Mouse (Mus musculus): ENCODE measurements around the gene BC004004. TPM values are rescaled to one million over a fixed set of nuclear protein-coding genes. Genes with fewer than 3 reads are reported as not detected.

BC004004 gene
- total and polyA plus RNA-seq, 3 experiments: 19.8 to 68.0 (median 51.7) TPM

DNA sequence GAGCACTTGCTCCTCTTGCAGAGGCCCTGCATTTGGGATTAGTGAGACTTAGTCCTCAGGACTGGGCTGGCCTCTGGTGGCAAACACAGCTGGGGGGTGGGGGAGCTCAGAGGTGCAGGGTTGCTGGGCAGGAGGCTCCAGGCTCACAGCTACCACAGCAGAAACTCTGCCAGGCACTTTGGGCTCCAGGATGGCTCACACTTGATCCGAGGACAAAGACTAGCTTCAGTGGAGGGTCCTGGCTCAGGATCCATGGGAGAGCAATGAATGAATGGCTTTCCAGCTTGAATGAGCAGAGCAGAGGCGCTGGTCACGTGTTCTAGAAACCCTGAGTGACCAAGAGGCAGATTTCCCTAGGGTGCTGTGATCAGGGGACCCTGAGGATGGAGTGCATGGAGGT is 90.3 kb downstream of the BC004004 start:
- DNase-seq (ENCODE audit: low spot score): no peak
- H3K4me1 ChIP-seq (ENCODE audit: insufficient read depth, low read depth, low read length): peaks cover 46% of the 10 kb centered on the region
- H3K9me3 ChIP-seq (replicated peaks): no peaks in the 10 kb centered on the region
- no peak for ATAC-seq (ENCODE audit: extremely low read depth, insufficient number of reproducible peaks, low FRiP score, poor library complexity, severe bottlenecking)
- TF ChIP-seq GATA2 (IDR thresholded peaks at IDR 0.05; ENCODE audit: borderline replicate concordance, low read depth, low read length) (no peak), TAL1 (conservative IDR thresholded peaks at IDR 0.05; ENCODE audit: low read depth, low read length) (no peak), GATA1 (IDR thresholded peaks at IDR 0.05; ENCODE audit: borderline replicate concordance, low read length) (no peak), CTCF (IDR thresholded peaks at IDR 0.05; ENCODE audit: low read depth, low read length) (no peak), POLR2AphosphoS5 (IDR thresholded peaks at IDR 0.05; ENCODE audit: insufficient replicate concordance, low read depth, low read length) (no peak)
- no peak overlapping the region for H3K4me3 ChIP-seq (ENCODE audit: low read depth, low read length)
- H3K27me3 ChIP-seq (ENCODE audit: insufficient read depth, low read length): peaks cover 48% of the 10 kb centered on the region
- no peaks in the 10 kb centered on the region for H3K36me3 ChIP-seq (replicated peaks)

DNA sequence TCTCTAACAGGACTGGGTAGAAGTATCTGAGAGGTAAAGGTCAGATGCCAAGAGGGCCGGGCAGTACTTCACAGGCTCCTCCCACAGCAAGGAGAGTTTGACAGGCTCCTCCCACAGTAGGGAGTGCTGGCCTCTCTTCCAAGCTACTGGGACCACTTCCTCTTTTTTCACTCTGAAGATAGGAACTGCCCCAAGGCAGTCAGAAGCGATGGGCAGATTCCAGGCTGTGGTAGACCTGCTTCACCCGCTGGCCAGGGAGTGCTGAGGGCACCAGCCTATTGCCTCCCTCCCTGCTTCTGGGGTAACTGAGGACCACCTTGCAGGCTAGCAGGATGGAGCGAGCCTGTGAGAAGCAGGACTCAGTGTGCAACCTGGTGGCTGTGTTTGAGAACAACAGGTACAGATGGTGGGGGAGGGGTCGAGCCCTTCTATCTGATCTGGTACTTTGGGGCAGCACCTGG is 92.2 kb downstream of the BC004004 start, which contains the start of gene Fgd2:
Gene Fgd2, plus strand, starts transcription at position 154 of the 461 bp plus-strand sequence.
- Histone ChIP-seq H3K4me1 (ENCODE audit: insufficient read depth, low read depth, low read length) (peaks cover 52% of the 10 kb centered on the region), H3K27me3 (ENCODE audit: insufficient read depth, low read length) (peaks cover 52% of the 10 kb centered on the region), H3K4me3 (ENCODE audit: low read depth, low read length) (peak within 1 kb of the TSS; percentile 57; the same call in 1 of the 2 replicates), H3K36me3 (replicated peaks) (no peaks in the 10 kb centered on the region), H3K9me3 (replicated peaks) (no peaks in the 10 kb centered on the region)
- DNase-seq (ENCODE audit: low spot score) (peak; percentile 65), ATAC-seq (ENCODE audit: extremely low read depth, insufficient number of reproducible peaks, low FRiP score, poor library complexity, severe bottlenecking) (peak; percentile 73)
- TF ChIP-seq GATA2 (IDR thresholded peaks at IDR 0.05; ENCODE audit: borderline replicate concordance, low read depth, low read length): no peak
- no peak for TF ChIP-seq CTCF (IDR thresholded peaks at IDR 0.05; ENCODE audit: low read depth, low read length)
- TF ChIP-seq GATA1 (IDR thresholded peaks at IDR 0.05; ENCODE audit: borderline replicate concordance, low read length): no peak
- no peak for TF ChIP-seq TAL1 (conservative IDR thresholded peaks at IDR 0.05; ENCODE audit: low read depth, low read length)
- no peak for TF ChIP-seq POLR2AphosphoS5 (IDR thresholded peaks at IDR 0.05; ENCODE audit: insufficient replicate concordance, low read depth, low read length)

DNA sequence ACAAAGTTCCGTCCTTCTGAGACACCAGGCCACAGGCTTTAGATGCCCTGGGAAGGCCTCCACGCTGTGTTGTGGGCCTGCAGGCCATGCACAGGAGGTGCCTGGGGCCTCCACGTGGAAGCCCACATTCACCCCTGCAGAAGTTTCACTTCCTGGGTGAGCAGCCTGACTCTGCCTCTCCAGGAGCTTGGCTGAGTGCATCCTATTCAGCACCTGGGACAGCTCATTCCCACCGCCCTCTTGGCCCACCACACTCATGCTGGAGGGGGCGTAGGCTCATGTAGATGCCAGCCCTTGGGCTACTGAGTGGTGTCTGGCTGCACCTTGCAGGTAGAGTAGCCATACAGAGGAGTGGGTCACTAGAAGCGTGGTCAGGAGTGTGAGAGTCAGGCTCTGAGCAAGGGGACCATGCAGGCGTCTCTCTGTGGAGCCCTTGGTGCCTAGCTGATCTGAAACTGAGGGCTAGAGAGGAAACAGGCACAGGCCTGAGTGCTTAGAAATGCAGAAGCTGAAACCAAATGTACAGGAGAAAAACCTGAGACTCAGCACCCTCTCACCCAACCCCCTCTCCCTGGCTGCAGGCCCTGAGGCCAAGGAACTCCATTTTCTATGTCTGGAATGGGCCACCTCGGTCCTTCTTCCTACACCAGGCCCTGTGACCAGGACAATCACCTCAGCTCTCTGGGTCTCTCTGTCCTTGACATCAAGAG is 93.5 kb downstream of the BC004004 start:
- H3K4me3 ChIP-seq (ENCODE audit: low read depth, low read length): no peak overlapping the region

DNA sequence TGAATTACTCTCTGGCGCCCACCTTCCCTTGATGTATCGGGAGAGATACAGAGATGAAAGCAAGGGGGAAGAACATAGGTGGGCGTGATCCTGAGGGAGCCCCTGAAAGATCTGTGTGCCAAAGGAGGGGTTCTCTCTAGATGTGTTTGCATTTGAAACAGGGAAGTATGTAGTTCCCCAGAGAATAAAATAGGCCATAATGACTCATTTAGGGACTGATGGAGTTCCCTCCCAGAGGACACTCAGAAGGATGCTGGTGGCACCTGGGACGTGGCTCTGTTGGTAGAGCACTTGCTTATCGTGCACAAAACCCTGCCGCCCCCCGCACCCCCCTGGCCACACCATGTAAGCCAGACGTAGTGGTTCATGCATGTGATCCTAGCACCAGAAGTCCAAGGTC is 94.5 kb downstream of the BC004004 start:
- DNase-seq (ENCODE audit: low spot score): no peak

More for the DNA sequence above, 93.5 kb downstream of the BC004004 start:
- Histone ChIP-seq H3K36me3 (replicated peaks) (no peaks in the 10 kb centered on the region), H3K27me3 (ENCODE audit: insufficient read depth, low read length) (peaks cover 48% of the 10 kb centered on the region), H3K4me1 (ENCODE audit: insufficient read depth, low read depth, low read length) (peaks cover 47% of the 10 kb centered on the region), H3K9me3 (replicated peaks) (no peaks in the 10 kb centered on the region)
- TF ChIP-seq POLR2AphosphoS5 (IDR thresholded peaks at IDR 0.05; ENCODE audit: insufficient replicate concordance, low read depth, low read length) (no peak), GATA1 (IDR thresholded peaks at IDR 0.05; ENCODE audit: borderline replicate concordance, low read length) (no peak)
- ATAC-seq (ENCODE audit: extremely low read depth, insufficient number of reproducible peaks, low FRiP score, poor library complexity, severe bottlenecking): no peak
- DNase-seq (ENCODE audit: low spot score): no peak

More for the DNA sequence above, 94.5 kb downstream of the BC004004 start:
- H3K27me3 ChIP-seq (ENCODE audit: insufficient read depth, low read length): peaks cover 54% of the 10 kb centered on the region
- H3K9me3 ChIP-seq (replicated peaks): no peaks in the 10 kb centered on the region
- ATAC-seq (ENCODE audit: extremely low read depth, insufficient number of reproducible peaks, low FRiP score, poor library complexity, severe bottlenecking): no peak
- H3K36me3 ChIP-seq (replicated peaks): no peaks in the 10 kb centered on the region
- H3K4me3 ChIP-seq (ENCODE audit: low read depth, low read length): no peak overlapping the region
- peaks cover 45% of the 10 kb centered on the region for H3K4me1 ChIP-seq (ENCODE audit: insufficient read depth, low read depth, low read length)
- TF ChIP-seq GATA1 (IDR thresholded peaks at IDR 0.05; ENCODE audit: borderline replicate concordance, low read length): no peak
- TF ChIP-seq CTCF (IDR thresholded peaks at IDR 0.05; ENCODE audit: low read depth, low read length): no peak
- TF ChIP-seq GATA2 (IDR thresholded peaks at IDR 0.05; ENCODE audit: borderline replicate concordance, low read depth, low read length): no peak
- TF ChIP-seq POLR2AphosphoS5 (IDR thresholded peaks at IDR 0.05; ENCODE audit: insufficient replicate concordance, low read depth, low read length): no peak
- TF ChIP-seq TAL1 (conservative IDR thresholded peaks at IDR 0.05; ENCODE audit: low read depth, low read length): no peak

Other genes with a start within 250 kb of the BC004004 start
- 258 and 296 TPM in 2 replicates for gene Srsf3, start 236.2 kb upstream of the BC004004 start, total RNA-seq (2014; fragmentation: Nextera tagmentation)
- 658 and 771 TPM in 2 replicates for gene Srsf3, start 236.2 kb upstream of the BC004004 start, total RNA-seq (2017)
- 37.7 and 174 TPM in 2 replicates for gene Srsf3, start 236.2 kb upstream of the BC004004 start, polyA plus RNA-seq (2012)
- gene Cdkn1a, start 177.8 kb upstream of the BC004004 start, total RNA-seq (2014; fragmentation: Nextera tagmentation): 224 and 234 TPM in 2 replicates
- 18.9 and 21.4 TPM in 2 replicates for gene Cdkn1a, start 177.8 kb upstream of the BC004004 start, total RNA-seq (2017)
- gene Cdkn1a, start 177.8 kb upstream of the BC004004 start, polyA plus RNA-seq (2012): 123 and 145 TPM in 2 replicates
- gene Rab44, start 154.6 kb upstream of the BC004004 start, total RNA-seq (2014; fragmentation: Nextera tagmentation): 20.5 and 23.0 TPM in 2 replicates
- 67.8 and 72.8 TPM in 2 replicates for gene Rab44, start 154.6 kb upstream of the BC004004 start, total RNA-seq (2017)
- gene Rab44, start 154.6 kb upstream of the BC004004 start, polyA plus RNA-seq (2012): 11.6 and 13.3 TPM in 2 replicates
- 1.2 and 2.1 TPM in 2 replicates for gene Cpne5, start 30.6 kb upstream of the BC004004 start, total RNA-seq (2014; fragmentation: Nextera tagmentation)
- 0.64 and 0.71 TPM in 2 replicates for gene Cpne5, start 30.6 kb upstream of the BC004004 start, total RNA-seq (2017)
- gene Cpne5, start 30.6 kb upstream of the BC004004 start, polyA plus RNA-seq (2012): 21.0 and 25.0 TPM in 2 replicates
- 26.3 and 29.2 TPM in 2 replicates for gene Ppil1, start 4.6 kb upstream of the BC004004 start, total RNA-seq (2014; fragmentation: Nextera tagmentation)
- gene Ppil1, start 4.6 kb upstream of the BC004004 start, total RNA-seq (2017): 79.4 and 80.9 TPM in 2 replicates
- gene Ppil1, start 4.6 kb upstream of the BC004004 start, polyA plus RNA-seq (2012): 59.1 and 91.6 TPM in 2 replicates
- 1.7 and 2.5 TPM in 2 replicates for gene Pi16, start 48.9 kb downstream of the BC004004 start, total RNA-seq (2014; fragmentation: Nextera tagmentation)
- 5.5 and 5.8 TPM in 2 replicates for gene Pi16, start 48.9 kb downstream of the BC004004 start, total RNA-seq (2017)
- 7.5 and 7.6 TPM in 2 replicates for gene Pi16, start 48.9 kb downstream of the BC004004 start, polyA plus RNA-seq (2012)
- 82.9 and 101 TPM in 2 replicates for gene Mtch1, start 79.1 kb downstream of the BC004004 start, total RNA-seq (2014; fragmentation: Nextera tagmentation)
- gene Mtch1, start 79.1 kb downstream of the BC004004 start, total RNA-seq (2017): 78.7 and 86.7 TPM in 2 replicates
- gene Mtch1, start 79.1 kb downstream of the BC004004 start, polyA plus RNA-seq (2012): 175 and 181 TPM in 2 replicates
- not detected in 2 replicates for gene Fgd2, start 92.1 kb downstream of the BC004004 start, total RNA-seq (2014; fragmentation: Nextera tagmentation)
- 0.41 and 0.60 TPM in 2 replicates for gene Fgd2, start 92.1 kb downstream of the BC004004 start, total RNA-seq (2017)
- gene Fgd2, start 92.1 kb downstream of the BC004004 start, polyA plus RNA-seq (2012): 0.08 and 0.22 TPM in 2 replicates
- gene Pim1, start 222.0 kb downstream of the BC004004 start, total RNA-seq (2014; fragmentation: Nextera tagmentation): 151 and 167 TPM in 2 replicates
- gene Pim1, start 222.0 kb downstream of the BC004004 start, total RNA-seq (2017): 174 and 180 TPM in 2 replicates
- 123 and 154 TPM in 2 replicates for gene Pim1, start 222.0 kb downstream of the BC004004 start, polyA plus RNA-seq (2012)

Measured in G1E (cell line).